Mouse (Mus musculus) ovary, adult 18-20 months (tissue): ENCODE measurements at regions not wholly inside any gene's neighbourhood (a gene's known extent, or its start where the extent isn't known, plus 50 kb on each side); places are given as distances from the start of the nearest gene placed in this dataset.

Experiments
- DNase-seq: peaks from one replicate; pipeline ENCODE4 v3.0.0; 2022; ENCODE audit warnings: low spot score, mixed read lengths

- no peak for DNase-seq
These were observed 54.8 kb downstream of the Tmem30b start for GRCm38 (mm10) chr12:73491370-73491769.

GRCm38 (mm10) chr12:73482858-73483257, 63.3 kb downstream of the Tmem30b start:
- no peak for DNase-seq

GRCm38 (mm10) chr12:73482275-73482674, 63.9 kb downstream of the Tmem30b start:
- no peak for DNase-seq

DNA sequence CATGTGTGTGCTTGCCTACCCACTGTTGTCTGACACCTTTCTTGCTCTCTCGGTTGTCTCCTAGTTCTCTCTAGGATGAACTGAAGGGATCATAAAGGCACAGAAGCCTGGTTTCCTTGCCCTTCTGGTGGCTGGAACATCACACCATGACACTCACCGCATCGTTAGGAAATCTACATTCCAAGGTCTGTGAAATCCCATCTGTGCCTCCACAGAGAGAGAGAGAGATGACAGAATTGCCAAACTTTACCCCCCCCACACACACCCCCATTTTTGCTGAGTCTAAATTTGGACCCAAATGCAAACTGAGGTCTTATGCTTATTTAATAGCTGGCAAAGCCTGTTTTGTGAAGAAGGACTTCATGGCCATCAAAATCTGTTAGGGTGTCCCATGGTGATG, 64.5 kb downstream of the Tmem30b start:
- no peak for DNase-seq

DNA sequence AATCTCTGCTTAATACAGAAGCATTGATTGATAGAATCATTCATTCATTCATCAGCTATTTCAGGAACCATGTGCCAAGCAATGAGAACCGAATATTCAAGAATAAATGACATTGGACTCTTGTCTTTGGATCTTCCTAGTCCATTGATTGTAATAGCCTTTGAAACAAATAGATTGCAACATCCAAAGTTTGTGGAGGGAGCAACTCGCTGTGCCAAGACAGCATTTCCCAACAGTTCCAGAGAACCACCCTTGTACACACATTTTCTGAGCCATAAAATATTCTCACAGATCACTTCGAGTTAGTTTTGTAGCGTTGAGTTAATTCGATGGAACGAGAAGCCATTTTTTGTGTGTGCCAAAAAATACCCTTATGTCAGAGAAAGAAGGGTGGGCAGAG, 65.0 kb downstream of the Tmem30b start:
- no peak for DNase-seq

GRCm38 (mm10) chr12:73480610-73480971, 65.6 kb downstream of the Tmem30b start:
- no peak for DNase-seq

- DNase-seq: no peak
These were observed 66.1 kb downstream of the Tmem30b start for GRCm38 (mm10) chr12:73479932-73480609.

GRCm38 (mm10) chr12:73478641-73479040, 67.6 kb downstream of the Tmem30b start:
- no peak for DNase-seq

GRCm38 (mm10) chr12:73476421-73476858, 69.8 kb downstream of the Tmem30b start:
- DNase-seq: no peak

DNA sequence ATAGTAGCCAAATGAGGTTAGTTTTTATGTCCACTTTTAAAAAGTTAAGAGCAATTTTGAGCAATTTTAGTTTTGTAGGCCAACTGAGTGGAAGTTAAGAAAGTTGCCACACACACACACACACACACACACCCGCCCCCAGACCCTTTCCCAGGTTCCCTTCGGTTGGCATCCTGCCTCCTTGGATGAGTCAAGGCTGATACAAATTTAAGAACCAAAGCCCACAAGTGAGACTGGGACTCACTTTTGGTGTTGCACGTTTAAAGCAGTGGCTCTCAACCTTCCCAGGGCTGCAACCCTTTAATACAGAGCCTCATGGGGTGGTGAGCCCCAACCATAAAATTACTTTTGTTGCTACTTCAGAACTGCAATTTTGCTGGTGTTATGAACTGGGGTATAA, 70.4 kb downstream of the Tmem30b start:
- DNase-seq: no peak

DNA sequence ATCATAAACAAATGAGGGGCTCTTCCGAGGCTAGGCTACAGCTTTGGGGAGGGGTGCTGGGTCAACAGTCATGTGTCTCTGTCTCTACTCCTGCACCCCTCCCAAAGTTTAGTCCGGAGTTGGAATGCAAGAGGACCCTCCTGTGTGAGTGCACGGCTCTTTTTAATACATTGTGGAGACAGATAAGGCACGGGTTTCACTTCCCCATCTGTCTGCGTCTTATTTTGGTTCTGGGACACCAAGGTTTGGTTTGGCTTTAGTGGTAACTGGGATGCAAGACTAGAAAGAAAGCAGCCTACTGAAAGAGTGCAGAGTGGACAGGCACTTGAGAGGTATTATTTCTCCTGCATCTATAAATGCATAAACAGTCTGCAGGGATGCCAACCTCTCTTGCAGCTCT, 71.2 kb downstream of the Tmem30b start:
- DNase-seq: no peak

DNA sequence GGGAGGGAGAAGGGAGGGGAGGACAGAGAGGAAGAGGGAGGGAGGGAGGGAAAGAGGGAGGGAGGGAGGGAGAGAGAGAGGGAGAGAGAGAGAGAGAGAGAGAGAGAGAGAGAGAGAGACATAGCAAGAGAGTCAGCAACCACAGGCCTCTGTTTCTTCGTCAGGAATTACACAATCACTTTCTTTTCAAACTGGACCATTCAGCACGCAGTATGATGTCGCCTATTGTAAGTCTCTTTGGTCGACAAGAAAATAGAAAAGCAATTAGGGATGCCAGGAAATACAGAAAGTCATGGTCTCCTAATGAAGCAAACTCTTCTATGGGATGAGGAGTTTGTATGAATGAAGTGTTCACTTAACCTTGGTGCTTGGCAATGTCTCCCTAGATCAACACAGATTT, 73.1 kb downstream of the Tmem30b start:
- no peak for DNase-seq

DNA sequence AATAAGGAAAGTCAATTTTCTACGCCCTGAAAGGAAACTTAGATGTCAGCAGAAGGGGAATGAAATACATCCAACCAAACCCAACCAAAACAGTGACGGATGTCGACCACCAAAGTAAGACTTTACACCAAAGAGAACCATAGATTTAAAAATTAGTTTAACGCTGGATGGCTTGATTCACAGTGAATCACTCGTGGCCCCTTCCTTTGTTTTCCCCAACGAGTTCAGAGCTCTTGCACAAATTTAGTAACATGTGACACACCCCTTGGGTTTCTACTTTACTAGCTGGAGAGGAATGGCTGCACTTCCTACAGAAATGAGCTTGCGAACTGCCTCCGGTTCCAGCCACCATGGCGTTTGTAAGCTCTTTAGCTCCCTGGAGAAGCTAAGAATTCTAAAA, 74.2 kb downstream of the Tmem30b start:
- DNase-seq: no peak

DNA sequence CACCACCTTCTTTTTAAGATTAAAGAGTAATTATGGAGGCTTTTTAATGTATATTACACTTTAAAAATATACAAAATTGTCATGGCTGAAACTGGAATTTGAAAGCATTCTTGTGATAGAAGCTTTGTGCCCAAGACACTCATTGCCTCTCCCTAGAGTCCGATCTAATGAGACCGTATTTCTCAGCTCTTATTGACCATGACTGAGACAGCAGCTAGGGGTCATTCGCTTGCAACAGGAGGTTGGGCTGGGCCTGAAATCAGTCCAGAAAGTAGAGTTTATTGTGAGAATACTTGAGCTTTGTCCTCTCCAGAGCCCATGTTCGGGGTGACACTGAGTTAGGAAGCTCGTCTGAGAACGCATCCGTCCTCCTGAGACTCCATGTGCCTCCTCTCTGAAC, 79.7 kb downstream of the Tmem30b start:
- DNase-seq: no peak

DNA sequence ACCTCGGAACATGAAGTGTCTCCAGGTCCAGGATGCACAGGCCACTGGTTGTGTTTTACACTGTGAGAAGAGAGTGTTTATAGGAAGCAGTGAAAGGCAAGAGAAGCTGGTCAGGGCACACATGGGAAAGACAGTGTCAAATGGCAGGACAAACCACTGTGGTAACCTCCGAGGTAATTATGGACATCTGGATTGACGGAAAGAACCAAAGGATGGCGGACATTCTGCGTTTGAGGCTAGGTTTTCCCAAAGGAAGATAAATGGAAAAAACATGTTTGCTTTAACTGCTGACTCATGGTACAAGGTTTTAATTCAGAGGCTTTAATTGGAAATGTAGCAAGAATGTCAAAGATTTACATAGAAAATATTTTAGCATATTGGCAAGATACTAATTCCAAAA, 80.2 kb downstream of the Tmem30b start:
- DNase-seq: no peak

- no peak for DNase-seq
These were observed 81.9 kb downstream of the Tmem30b start for GRCm38 (mm10) chr12:73464311-73464710.

GRCm38 (mm10) chr12:73462091-73462490, 84.1 kb downstream of the Tmem30b start:
- DNase-seq: peak; percentile 71

GRCm38 (mm10) chr12:73460291-73460761, 85.9 kb downstream of the Tmem30b start:
- no peak for DNase-seq

DNA sequence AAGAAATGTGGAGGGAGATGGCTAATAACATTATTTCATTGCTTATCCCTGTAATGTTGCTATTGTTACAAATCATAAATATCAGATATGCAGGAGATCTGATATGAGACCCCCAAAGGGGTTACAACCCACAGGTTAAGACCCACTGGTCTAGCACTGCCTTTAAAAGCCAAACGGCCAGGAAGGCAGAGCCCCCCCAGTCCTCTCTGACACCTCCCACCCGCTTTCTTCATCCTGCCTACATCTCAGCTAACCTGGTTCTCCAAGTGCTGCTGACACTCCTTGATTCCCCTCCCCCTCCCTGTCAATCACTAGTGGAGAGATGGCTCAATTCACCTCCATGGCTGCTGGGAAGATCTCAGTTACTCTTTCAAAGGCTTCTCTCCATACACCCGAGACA, 94.9 kb downstream of the Tmem30b start:
- DNase-seq: no peak

GRCm38 (mm10) chr12:73450541-73450940, 95.7 kb downstream of the Tmem30b start:
- no peak for DNase-seq

DNA sequence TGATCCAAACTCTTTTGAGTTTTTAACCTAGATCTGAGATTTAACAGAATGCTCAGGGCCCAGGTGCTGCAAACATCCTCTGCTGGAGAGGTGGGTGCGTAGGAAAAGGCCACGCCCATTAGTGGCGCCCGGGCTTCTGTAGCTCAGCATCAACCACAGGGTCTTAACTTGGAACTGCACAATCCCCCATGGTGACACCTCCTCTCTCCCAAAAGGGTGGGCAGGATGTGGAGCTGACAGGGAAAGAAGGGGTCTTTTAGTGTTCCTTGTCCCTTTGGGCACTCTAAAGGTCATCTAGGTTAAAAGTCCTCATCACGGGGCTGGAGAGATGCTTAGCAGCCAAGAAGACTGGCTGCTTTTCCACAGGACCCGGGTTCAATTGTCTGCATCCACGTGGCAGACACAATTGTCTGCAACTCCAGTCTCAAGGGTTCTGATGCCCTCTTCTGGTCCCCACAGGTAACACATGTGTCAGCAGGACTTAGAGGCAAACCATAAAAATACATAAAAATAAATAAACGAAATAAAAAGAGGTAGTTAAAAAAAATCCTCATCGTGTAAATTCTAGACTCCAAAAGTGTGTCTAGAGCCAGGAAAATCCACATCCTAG, 96.2 kb downstream of the Tmem30b start:
- DNase-seq: no peak

DNA sequence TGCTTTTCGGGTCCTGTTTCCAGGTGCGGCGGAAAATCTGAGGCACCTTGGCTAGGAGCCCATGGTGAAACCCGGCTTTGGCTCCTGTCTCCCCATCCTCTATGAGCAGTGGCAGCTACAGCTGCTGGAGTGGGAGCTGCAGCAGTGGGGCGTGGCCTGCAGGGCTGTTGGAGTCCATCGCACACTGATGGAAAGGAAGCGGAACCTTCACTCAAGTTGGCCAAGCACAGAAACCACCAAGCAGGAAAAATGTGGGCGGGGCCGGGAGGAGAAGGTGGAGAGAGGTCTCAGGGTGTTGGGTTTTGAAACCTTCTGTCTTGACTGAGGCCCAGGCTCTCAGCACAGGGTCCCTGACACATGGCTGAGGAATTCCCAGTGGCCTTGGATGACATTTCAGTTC, 97.1 kb downstream of the Tmem30b start:
- no peak for DNase-seq

DNA sequence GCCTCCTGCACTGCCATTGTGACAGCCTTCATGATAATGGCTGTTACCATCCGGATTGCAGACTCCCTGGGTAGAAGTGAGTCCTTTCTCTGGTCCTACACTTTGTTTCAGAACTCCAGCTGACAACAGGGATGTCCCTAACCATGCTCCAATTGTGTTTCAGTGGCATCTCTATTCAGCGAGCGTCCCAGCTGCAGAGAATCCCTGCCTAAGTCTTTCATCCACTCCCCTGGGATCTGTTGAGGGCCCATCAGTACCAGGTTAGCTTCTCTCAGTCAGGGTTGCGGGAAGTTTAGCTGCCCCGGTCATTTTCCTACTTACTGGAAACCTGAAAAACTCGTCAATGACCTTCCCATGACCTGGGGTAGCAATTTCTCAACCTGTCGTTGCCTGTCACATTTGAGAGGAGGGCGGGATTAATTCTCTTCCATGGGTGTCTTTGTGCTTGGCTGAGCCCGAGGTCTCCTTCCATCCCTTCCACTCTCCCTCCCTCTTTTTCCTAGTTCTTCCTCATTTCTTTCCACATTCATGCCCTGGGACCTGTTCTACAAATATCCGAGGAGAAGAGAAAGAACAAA, 97.7 kb downstream of the Tmem30b start:
- DNase-seq: no peak

- no peak for DNase-seq
These were observed 99.0 kb downstream of the Tmem30b start for GRCm38 (mm10) chr12:73447172-73447571.
